Mouse (Mus musculus) heart, postnatal 0 days (tissue): Measurements from ENCODE around the gene Rgp1.

Source experiments
- CTCF ChIP-seq: IDR thresholded peaks from 2 replicates; pipeline ENCODE4 v1.5.1; 2016; ENCODE audit warnings: antibody characterized with exemption, control low read depth, low read depth
- EP300 ChIP-seq: IDR thresholded peaks from 2 replicates; pipeline ENCODE4 v1.6.1; 2016; ENCODE audit warnings: antibody characterized with exemption, low read depth

- TF ChIP-seq CTCF = no peak
- TF ChIP-seq EP300 = no peak
These were observed 18.3 kb upstream of the Rgp1 start for GRCm38 (mm10) chr4:43560243-43560611.
